Mouse (Mus musculus): ENCODE data around the gene Cog6. TPM values are rescaled to one million over a fixed set of nuclear protein-coding genes. Genes with fewer than 3 reads are reported as not detected.

Gene Cog6
- total and polyA plus RNA-seq, 2 experiments from 2014 or later: 28.0 to 37.2 TPM

DNA sequence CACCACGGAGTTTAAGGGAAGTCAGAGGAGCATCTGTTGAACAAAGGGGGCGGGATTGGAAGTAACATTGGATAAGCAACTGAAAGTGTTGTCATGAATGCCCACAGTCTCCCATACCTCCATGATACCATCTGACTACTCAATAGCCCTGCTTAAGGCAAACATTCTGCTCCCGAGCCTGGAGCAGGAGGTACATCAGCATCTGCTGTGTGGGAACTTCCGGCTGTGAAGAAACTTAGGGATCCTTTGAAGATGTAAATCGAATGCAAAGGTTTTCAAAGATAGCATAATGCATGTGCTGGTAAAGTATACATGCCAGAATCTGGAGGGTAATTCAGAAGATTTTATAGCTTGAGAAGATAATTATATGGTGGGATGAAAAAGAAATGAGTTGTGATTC lies 21.9 kb upstream of the Cog6 start:
- ATAC-seq (ENCODE audit: low FRiP score) (no peak), DNase-seq (ENCODE audit: low spot score) (no peak)
- no peak overlapping the region for H3K27ac ChIP-seq (ENCODE audit: low read depth, low read length)
- TF ChIP-seq CTCF (IDR thresholded peaks at IDR 0.05): no peak
- no peaks in the 10 kb centered on the region for H3K9me3 ChIP-seq (ENCODE audit: low read length)
- H3K9ac ChIP-seq (replicated peaks; ENCODE audit: low read length, poor library complexity, severe bottlenecking): no peak overlapping the region
- no peak overlapping the region for H3K4me3 ChIP-seq (ENCODE audit: low read depth, low read length)
- WGBS: 73% methylated on average over 5 of the region's 5 CpGs
- no peaks in the 10 kb centered on the region for H3K4me1 ChIP-seq (ENCODE audit: insufficient read depth, low read length)
- no peaks in the 10 kb centered on the region for H3K27me3 ChIP-seq (ENCODE audit: insufficient read depth, low read length)
- no peaks in the 10 kb centered on the region for H3K36me3 ChIP-seq (ENCODE audit: insufficient read depth, low read length)
- no peak overlapping the region for H3K4me2 ChIP-seq (ENCODE audit: low read depth, low read length, poor library complexity, severe bottlenecking)

DNA sequence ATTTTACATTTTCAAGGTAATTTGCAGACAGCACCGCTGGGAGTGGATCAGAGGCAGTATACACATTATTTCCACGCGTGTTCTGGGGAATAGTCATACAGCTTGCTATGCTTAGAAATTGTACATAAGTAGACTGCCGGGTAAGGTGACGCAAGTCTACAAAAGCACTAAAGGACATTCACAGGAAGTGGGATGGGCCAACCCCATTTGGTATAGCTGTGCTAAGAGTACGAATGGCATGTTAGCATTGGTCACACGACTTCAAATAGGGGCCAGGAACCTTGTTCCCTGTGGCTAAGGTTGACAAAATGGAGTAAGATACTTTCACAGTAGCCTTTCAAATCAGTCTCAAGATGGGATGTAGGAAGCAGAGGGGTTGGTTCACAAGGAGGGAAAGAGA lies 19.9 kb upstream of the Cog6 start:
- Histone ChIP-seq H3K9ac (replicated peaks; ENCODE audit: low read length, poor library complexity, severe bottlenecking) (no peak overlapping the region), H3K4me1 (ENCODE audit: insufficient read depth, low read length) (no peaks in the 10 kb centered on the region), H3K36me3 (ENCODE audit: insufficient read depth, low read length) (no peaks in the 10 kb centered on the region), H3K4me3 (ENCODE audit: low read depth, low read length) (no peak overlapping the region), H3K27me3 (ENCODE audit: insufficient read depth, low read length) (no peaks in the 10 kb centered on the region), H3K9me3 (ENCODE audit: low read length) (no peaks in the 10 kb centered on the region), H3K27ac (ENCODE audit: low read depth, low read length) (no peak overlapping the region), H3K4me2 (ENCODE audit: low read depth, low read length, poor library complexity, severe bottlenecking) (no peak overlapping the region)
- 92% methylated on average over 7 of the region's 7 CpGs for WGBS
- no peak for DNase-seq (ENCODE audit: low spot score)
- no peak for TF ChIP-seq CTCF (IDR thresholded peaks at IDR 0.05)
- no peak for ATAC-seq (ENCODE audit: low FRiP score)

DNA sequence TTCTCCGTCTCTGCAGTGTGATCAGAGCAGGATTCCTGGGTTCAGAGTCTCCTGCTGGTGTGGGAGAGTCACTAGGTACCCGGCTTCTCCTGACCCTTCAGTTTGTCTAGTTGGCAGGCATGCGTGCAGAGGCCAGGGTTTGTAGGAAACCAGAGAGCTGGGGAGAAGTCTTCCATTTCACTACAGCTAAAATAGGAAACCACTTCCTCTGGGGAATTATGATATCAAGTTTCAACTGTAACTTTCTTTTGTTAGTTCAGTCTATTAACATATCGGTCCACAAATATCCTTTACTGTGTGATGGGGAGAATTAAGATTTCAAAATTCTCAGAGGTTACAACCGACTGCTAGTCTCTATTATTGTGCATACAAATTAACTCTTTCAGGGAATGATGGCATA lies 19.0 kb upstream of the Cog6 start:
- Histone ChIP-seq H3K27ac (ENCODE audit: low read depth, low read length) (no peak overlapping the region), H3K4me1 (ENCODE audit: insufficient read depth, low read length) (no peaks in the 10 kb centered on the region), H3K36me3 (ENCODE audit: insufficient read depth, low read length) (no peaks in the 10 kb centered on the region), H3K9ac (replicated peaks; ENCODE audit: low read length, poor library complexity, severe bottlenecking) (no peak overlapping the region), H3K4me3 (ENCODE audit: low read depth, low read length) (no peak overlapping the region), H3K4me2 (ENCODE audit: low read depth, low read length, poor library complexity, severe bottlenecking) (no peak overlapping the region), H3K27me3 (ENCODE audit: insufficient read depth, low read length) (no peaks in the 10 kb centered on the region), H3K9me3 (ENCODE audit: low read length) (no peaks in the 10 kb centered on the region)
- no peak for DNase-seq (ENCODE audit: low spot score)
- WGBS: 79% methylated on average over 5 of the region's 5 CpGs
- TF ChIP-seq CTCF (IDR thresholded peaks at IDR 0.05): no peak
- ATAC-seq (ENCODE audit: low FRiP score): no peak

GRCm38 (mm10) chr3:53033448-53033847 lies 16.4 kb upstream of the Cog6 start:
- Histone ChIP-seq H3K4me2 (ENCODE audit: low read depth, low read length, poor library complexity, severe bottlenecking) (no peak overlapping the region), H3K36me3 (ENCODE audit: insufficient read depth, low read length) (no peaks in the 10 kb centered on the region), H3K9me3 (ENCODE audit: low read length) (no peaks in the 10 kb centered on the region), H3K9ac (replicated peaks; ENCODE audit: low read length, poor library complexity, severe bottlenecking) (no peak overlapping the region), H3K4me3 (ENCODE audit: low read depth, low read length) (no peak overlapping the region), H3K27ac (ENCODE audit: low read depth, low read length) (no peak overlapping the region), H3K4me1 (ENCODE audit: insufficient read depth, low read length) (no peaks in the 10 kb centered on the region), H3K27me3 (ENCODE audit: insufficient read depth, low read length) (no peaks in the 10 kb centered on the region)
- peak; percentile 83 for TF ChIP-seq CTCF (IDR thresholded peaks at IDR 0.05)
- peak; percentile 78 for DNase-seq (ENCODE audit: low spot score)
- WGBS: 26% methylated on average over 3 of the region's 3 CpGs
- no peak for ATAC-seq (ENCODE audit: low FRiP score)

DNA sequence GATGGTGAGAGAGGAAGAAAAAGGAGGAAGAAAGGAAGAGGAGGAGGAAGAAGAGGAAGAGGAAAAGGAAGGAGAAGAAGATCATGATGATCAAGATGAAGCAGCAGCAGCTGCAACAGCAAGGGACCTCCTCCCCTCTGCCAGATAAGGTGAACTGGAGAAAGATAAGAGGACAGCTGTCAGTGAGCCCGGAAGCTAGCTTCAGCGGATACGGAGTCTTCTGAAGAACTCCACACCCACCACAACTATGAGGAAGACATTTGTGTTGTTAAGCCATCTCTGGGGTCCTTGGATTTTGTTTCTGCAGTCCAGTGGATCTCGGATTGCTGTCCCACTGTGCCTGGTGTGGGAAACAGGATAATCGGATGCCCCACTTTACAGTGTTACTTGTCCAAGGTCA lies 15.4 kb upstream of the Cog6 start:
- no peak overlapping the region for H3K4me2 ChIP-seq (ENCODE audit: low read depth, low read length, poor library complexity, severe bottlenecking)
- WGBS: 72% methylated on average over 5 of the region's 5 CpGs
- TF ChIP-seq CTCF (IDR thresholded peaks at IDR 0.05): no peak
- H3K4me1 ChIP-seq (ENCODE audit: insufficient read depth, low read length): no peaks in the 10 kb centered on the region
- ATAC-seq (ENCODE audit: low FRiP score) (no peak), DNase-seq (ENCODE audit: low spot score) (no peak)
- no peaks in the 10 kb centered on the region for H3K27me3 ChIP-seq (ENCODE audit: insufficient read depth, low read length)
- H3K4me3 ChIP-seq (ENCODE audit: low read depth, low read length): no peak overlapping the region
- H3K9ac ChIP-seq (replicated peaks; ENCODE audit: low read length, poor library complexity, severe bottlenecking): no peak overlapping the region
- H3K36me3 ChIP-seq (ENCODE audit: insufficient read depth, low read length): no peaks in the 10 kb centered on the region
- H3K27ac ChIP-seq (ENCODE audit: low read depth, low read length): no peak overlapping the region
- no peaks in the 10 kb centered on the region for H3K9me3 ChIP-seq (ENCODE audit: low read length)

- no peaks in the 10 kb centered on the region for H3K36me3 ChIP-seq (ENCODE audit: insufficient read depth, low read length)
- H3K4me2 ChIP-seq (ENCODE audit: low read depth, low read length, poor library complexity, severe bottlenecking): no peak overlapping the region
- no peak for TF ChIP-seq CTCF (IDR thresholded peaks at IDR 0.05)
- no peaks in the 10 kb centered on the region for H3K4me1 ChIP-seq (ENCODE audit: insufficient read depth, low read length)
- WGBS: 52% methylated on average over 6 of the region's 6 CpGs
- DNase-seq (ENCODE audit: low spot score): no peak
- no peak overlapping the region for H3K4me3 ChIP-seq (ENCODE audit: low read depth, low read length)
- H3K9ac ChIP-seq (replicated peaks; ENCODE audit: low read length, poor library complexity, severe bottlenecking): no peak overlapping the region
- H3K27ac ChIP-seq (ENCODE audit: low read depth, low read length): no peak overlapping the region
- no peaks in the 10 kb centered on the region for H3K9me3 ChIP-seq (ENCODE audit: low read length)
- ATAC-seq (ENCODE audit: low FRiP score): no peak
- H3K27me3 ChIP-seq (ENCODE audit: insufficient read depth, low read length): no peaks in the 10 kb centered on the region
These were observed 14.5 kb upstream of the Cog6 start for GRCm38 (mm10) chr3:53031586-53031985.
